Mouse (Mus musculus) embryonic facial prominence, embryonic 13.5 days (tissue): Measurements from ENCODE around the gene Cxcr5. TPM values are rescaled to one million over a fixed set of nuclear protein-coding genes. Genes with fewer than 3 reads are reported as not detected.

Source experiments
- polyA plus RNA-seq: library from polyadenylated mRNA; unstranded; fragments of >200 nt; fragmentation: Nextera tagmentation; extraction: Ambion mirVana; gene quantifications from 2 replicates; pipeline ENCODE4 v1.2.1, GENCODE M21; 2015

Gene Cxcr5
- polyA plus RNA-seq, 1 experiment from 2014 or later = 0.10 TPM

Other genes starting within 250 kb of the Cxcr5 start
- gene C2cd2l, start 241.6 kb downstream of the Cxcr5 start, polyA plus RNA-seq = 8.3 TPM in 2 replicates
- 38.4 and 40.5 TPM in 2 replicates for gene Dpagt1, start 235.9 kb downstream of the Cxcr5 start, polyA plus RNA-seq
- 365 and 385 TPM in 2 replicates for gene H2afx, start 227.2 kb downstream of the Cxcr5 start, polyA plus RNA-seq
- 114 and 119 TPM in 2 replicates for gene Hmbs, start 217.6 kb downstream of the Cxcr5 start, polyA plus RNA-seq
- 27.7 and 28.2 TPM in 2 replicates for gene Vps11, start 200.2 kb downstream of the Cxcr5 start, polyA plus RNA-seq
- gene Hyou1, start 182.4 kb downstream of the Cxcr5 start, polyA plus RNA-seq = 30.8 and 31.6 TPM in 2 replicates
- 12.2 and 13.4 TPM in 2 replicates for gene Slc37a4, start 165.0 kb downstream of the Cxcr5 start, polyA plus RNA-seq
- gene Rps25, start 154.7 kb downstream of the Cxcr5 start, polyA plus RNA-seq = 2,222 and 2,384 TPM in 2 replicates
- gene Trappc4, start 154.3 kb downstream of the Cxcr5 start, polyA plus RNA-seq = 165 and 174 TPM in 2 replicates
- gene Ccdc84, start 143.3 kb downstream of the Cxcr5 start, polyA plus RNA-seq = 33.3 and 35.3 TPM in 2 replicates
- not detected in 2 replicates for gene Foxr1, start 120.7 kb downstream of the Cxcr5 start, polyA plus RNA-seq
- 2.8 and 2.9 TPM in 2 replicates for gene Upk2, start 106.9 kb downstream of the Cxcr5 start, polyA plus RNA-seq
- 18.2 and 19.3 TPM in 2 replicates for gene Bcl9l, start 79.1 kb downstream of the Cxcr5 start, polyA plus RNA-seq
- 28.3 and 29.2 TPM in 2 replicates for gene Ddx6, start 43.0 kb upstream of the Cxcr5 start, polyA plus RNA-seq
- gene Treh, start 111.4 kb upstream of the Cxcr5 start, polyA plus RNA-seq = 0.73 TPM in 1 of 2 replicates, not detected in the other
- gene Phldb1, start 173.3 kb upstream of the Cxcr5 start, polyA plus RNA-seq = 37.9 and 38.0 TPM in 2 replicates
- 192 and 213 TPM in 2 replicates for gene Arcn1, start 206.0 kb upstream of the Cxcr5 start, polyA plus RNA-seq
- gene Ift46, start 206.0 kb upstream of the Cxcr5 start, polyA plus RNA-seq = 137 and 149 TPM in 2 replicates
- 2.3 and 2.5 TPM in 2 replicates for gene Tmem25, start 237.4 kb upstream of the Cxcr5 start, polyA plus RNA-seq
- gene Ttc36, start 241.2 kb upstream of the Cxcr5 start, polyA plus RNA-seq = 2.2 TPM in 1 of 2 replicates, not detected in the other